13 mouse cellular contexts compared by ENCODE assay signal in genomic region chr14:48907403-48907973, GRCm38 (mm10).
A peak's percentile ranks its signal among the peaks of the same experiment; 100 is the strongest.
DNase-seq lines count a peak whose midpoint lies in the region; ATAC-seq lines count a peak whose summit lies in the region.
"Had no signal": no experiment of that assay in that cellular context is flagged by ENCODE, and none has a peak within 500 bp of the region (broad histone marks: within the 10 kb centered on the region; RNA-seq: fewer than 3 reads in every experiment).

No protein-coding gene starts in this region.

- peak; percentile 17 to 26 for DNase-seq in layer of hippocampus, postnatal 10 days (ENCODE audit: low spot score in 2 of 2)
- no peak for DNase-seq in layer of hippocampus, adult 11-12 months (ENCODE audit: low spot score)
- DNase-seq in cerebellum, adult 11-12 months = peak; percentile 98
- DNase-seq in cerebellum, postnatal 36 days = peak; percentile 97
- peak; percentile 44 for DNase-seq in midbrain, embryonic 14.5 days
- no peak for DNase-seq in gastrocnemius, postnatal 14 days
- no peak for DNase-seq in spleen, postnatal 36 days (ENCODE audit: low spot score in 2 of 2)
- DNase-seq: lung, postnatal 10 days; right cerebral cortex, postnatal 4 days; thymus, postnatal 25 days had no signal

- no peaks in the 10 kb centered on the region for H3K9me3 ChIP-seq in midbrain, embryonic 14.5 days (ENCODE audit: control insufficient read depth, low read length)
- H3K9me3 ChIP-seq: embryonic facial prominence, embryonic 10.5 days; liver, embryonic 12.5 days had no signal

- ATAC-seq in midbrain, embryonic 14.5 days (ENCODE audit: low FRiP score, low TSS enrichment) = peak; percentile 60; the same call in 1 of the 2 replicates
- ATAC-seq: intestine, embryonic 16.5 days; liver, embryonic 12.5 days had no signal

- intact Hi-C loops in gastrocnemius, postnatal 14 days (cut with DNase I; ENCODE audit: low total_unique reads) = no loop called here

- no peak overlapping the region for H3K4me2 ChIP-seq in midbrain, embryonic 14.5 days (ENCODE audit: low read length)
- H3K4me2 ChIP-seq: liver, embryonic 12.5 days had no signal

- no peaks in the 10 kb centered on the region for H3K36me3 ChIP-seq in midbrain, embryonic 14.5 days (ENCODE audit: control insufficient read depth, insufficient read depth, low read length)
- H3K36me3 ChIP-seq: embryonic facial prominence, embryonic 10.5 days; liver, embryonic 12.5 days had no signal

- WGBS in midbrain, embryonic 14.5 days = 61% methylated on average over 6 of the region's 6 CpGs

- peaks cover 16% of the 10 kb centered on the region for H3K4me1 ChIP-seq in midbrain, embryonic 14.5 days (ENCODE audit: control insufficient read depth, insufficient read depth, low read length)
- H3K4me1 ChIP-seq: liver, embryonic 12.5 days had no signal

- 0 out of 2 replicates have a peak overlapping the region, but pooled peaks have one; percentile 27 for H3K27ac ChIP-seq in midbrain, embryonic 14.5 days (replicated peaks; ENCODE audit: low read depth, low read length)
- H3K27ac ChIP-seq: embryonic facial prominence, embryonic 10.5 days; liver, embryonic 12.5 days had no signal

- no peak overlapping the region for H3K4me3 ChIP-seq in midbrain, embryonic 14.5 days (replicated peaks; ENCODE audit: low read depth, low read length)
- H3K4me3 ChIP-seq: embryonic facial prominence, embryonic 10.5 days; liver, embryonic 12.5 days had no signal

- H3K9ac ChIP-seq in midbrain, embryonic 14.5 days (replicated peaks; ENCODE audit: low read length) = no peak overlapping the region
- H3K9ac ChIP-seq: liver, embryonic 12.5 days had no signal

- H3K27me3 ChIP-seq in midbrain, embryonic 14.5 days (ENCODE audit: control insufficient read depth, insufficient read depth, low read length) = no peaks in the 10 kb centered on the region
- H3K27me3 ChIP-seq: liver, embryonic 12.5 days had no signal

Comparison
In these comparisons a context has a peak if more than half of its experiments do, and no peak if none do; other contexts are left out.
1. DNase-seq: peak in layer of hippocampus, postnatal 10 days (2 of 2), cerebellum, adult 11-12 months (single experiment), cerebellum, postnatal 36 days (2 of 2) and midbrain, embryonic 14.5 days (single experiment); none in layer of hippocampus, adult 11-12 months (single experiment), gastrocnemius, postnatal 14 days (single experiment) and spleen, postnatal 36 days (0 of 2).